Mouse (Mus musculus) MEL (cell line): ENCODE measurements around the gene Ezh1. TPM values are rescaled to one million over a fixed set of nuclear protein-coding genes. Genes with fewer than 3 reads are reported as not detected.

Experiments used
- DNase-seq: peaks from one replicate; pipeline ENCODE4 v3.0.0; 2011; ENCODE audit warnings: low read depth, low spot score
- H3K27ac ChIP-seq: 2 replicates; pipeline ENCODE4 v1.5.1; 2012; ENCODE audit warnings: low read depth, mild to moderate bottlenecking, control low read depth, low read length, moderate library complexity; ENCODE audit not compliant: control insufficient read depth
- H3K27me3 ChIP-seq, 2 experiments: fragments of 150-350 bp in 1 of 2; sonication (generic) in 1 of 2; 2 replicates each; pipeline ENCODE4 v1.6.1; 2012; ENCODE audit warnings: low read length in 2 of 2, mild to moderate bottlenecking in 2 of 2, improper control_type of control experiment in 1 of 2, moderate library complexity in 1 of 2; ENCODE audit not compliant: insufficient read depth in 2 of 2, control insufficient read depth in 1 of 2
- H3K36me3 ChIP-seq, 2 experiments: 2 replicates each; pipeline ENCODE4 v1.6.1; 2012 to 2014; ENCODE audit warnings: low read length in 2 of 2, improper control_type of control experiment in 1 of 2, inconsistent platforms in 1 of 2, mild to moderate bottlenecking in 1 of 2; ENCODE audit not compliant: insufficient read depth in 2 of 2, control insufficient read depth in 1 of 2
- H3K4me1 ChIP-seq, 2 experiments: fragments of 150-350 bp in 1 of 2; sonication (generic) in 1 of 2; 2 replicates each; pipeline ENCODE4 v1.6.1; 2012; ENCODE audit warnings: low read length in 2 of 2, improper control_type of control experiment in 1 of 2, mild to moderate bottlenecking in 1 of 2; ENCODE audit not compliant: insufficient read depth in 2 of 2, control insufficient read depth in 1 of 2
- H3K4me3 ChIP-seq, 2 experiments: fragments of 150-350 bp in 1 of 2; sonication (generic) in 1 of 2; 2 replicates each; pipeline ENCODE4 v1.5.1; 2012; ENCODE audit warnings: low read depth in 2 of 2, low read length in 2 of 2, mild to moderate bottlenecking in 2 of 2, moderate library complexity in 2 of 2, control low read depth in 1 of 2, improper control_type of control experiment in 1 of 2; ENCODE audit not compliant: control insufficient read depth in 1 of 2, insufficient read depth in 1 of 2
- H3K79me2 ChIP-seq: 2 replicates; pipeline ENCODE4 v1.6.1; 2012; ENCODE audit warnings: mild to moderate bottlenecking, low read length, moderate library complexity; ENCODE audit not compliant: control insufficient read depth, poor library complexity, insufficient read depth
- H3K9ac ChIP-seq: 2 replicates; pipeline ENCODE4 v1.6.1; 2012; ENCODE audit warnings: low read depth, mild to moderate bottlenecking, control low read depth, low read length, moderate library complexity; ENCODE audit not compliant: control insufficient read depth, poor library complexity, severe bottlenecking
- H3K9me3 ChIP-seq: fragments of 150-350 bp; sonication (generic); replicated peaks from 2 replicates; pipeline ENCODE4 v1.6.1; 2012; ENCODE audit warnings: mild to moderate bottlenecking, low read length, improper control_type of control experiment, moderate library complexity; ENCODE audit not compliant: insufficient read depth
- CHD2 ChIP-seq: IDR thresholded peaks from 2 replicates; pipeline ENCODE4 v1.6.1; 2011; ENCODE audit warnings: low read length, improper control_type of control experiment
- CTCF ChIP-seq, 3 experiments: IDR thresholded peaks in 2 of 3; conservative IDR thresholded peaks in 1 of 3; 2 replicates each; pipeline ENCODE4 v1.5.1; 2011 to 2012; ENCODE audit warnings: low read length in 3 of 3, low read depth in 2 of 3, mild to moderate bottlenecking in 2 of 3, improper control_type of control experiment in 1 of 3, inconsistent platforms in 1 of 3, mixed read lengths in 1 of 3, moderate library complexity in 1 of 3; ENCODE audit not compliant: control insufficient read depth in 1 of 3, insufficient read depth in 1 of 3, poor library complexity in 1 of 3, severe bottlenecking in 1 of 3
- E2F4 ChIP-seq: IDR thresholded peaks from 2 replicates; pipeline ENCODE4 v1.6.1; 2011; ENCODE audit warnings: low read depth, low read length, improper control_type of control experiment, borderline replicate concordance
- JUND ChIP-seq: IDR thresholded peaks from 2 replicates; pipeline ENCODE4 v1.6.1; 2011; ENCODE audit warnings: low read depth, mild to moderate bottlenecking, improper control_type of control experiment, low read length
- MAFK ChIP-seq: IDR thresholded peaks from 2 replicates; pipeline ENCODE4 v1.6.1; 2011; ENCODE audit warnings: low read depth, mild to moderate bottlenecking, low read length, improper control_type of control experiment, borderline replicate concordance
- MAX ChIP-seq: IDR thresholded peaks from 2 replicates; pipeline ENCODE4 v1.6.1; 2011; ENCODE audit warnings: low read length, improper control_type of control experiment
- MAZ ChIP-seq: IDR thresholded peaks from 2 replicates; pipeline ENCODE4 v1.6.1; 2012; ENCODE audit warnings: low read depth, mild to moderate bottlenecking, inconsistent platforms, low read length, improper control_type of control experiment
- MXI1 ChIP-seq: IDR thresholded peaks from 2 replicates; pipeline ENCODE4 v1.6.1; 2011; ENCODE audit warnings: mild to moderate bottlenecking, low read depth, low read length, improper control_type of control experiment
- MYB ChIP-seq: IDR thresholded peaks from 2 replicates; pipeline ENCODE4 v1.6.1; 2011; ENCODE audit warnings: mild to moderate bottlenecking, low read depth, low read length, improper control_type of control experiment
- NRF1 ChIP-seq: IDR thresholded peaks from 2 replicates; pipeline ENCODE4 v1.6.1; 2014; ENCODE audit warnings: low read depth, mild to moderate bottlenecking, inconsistent platforms, low read length, improper control_type of control experiment, moderate library complexity; ENCODE audit not compliant: poor library complexity, insufficient read depth, severe bottlenecking
- POLR2A ChIP-seq, 2 experiments: IDR thresholded peaks; 2 replicates each; pipeline ENCODE4 v1.6.1; 2011 to 2012; ENCODE audit warnings: low read length in 2 of 2, mild to moderate bottlenecking in 2 of 2, control low read depth in 1 of 2, improper control_type of control experiment in 1 of 2, low read depth in 1 of 2, moderate library complexity in 1 of 2; ENCODE audit not compliant: control insufficient read depth in 1 of 2, insufficient read depth in 1 of 2, poor library complexity in 1 of 2
- POLR2AphosphoS2 ChIP-seq: IDR thresholded peaks from 2 replicates; pipeline ENCODE4 v1.6.1; 2011; ENCODE audit warnings: low read length, improper control_type of control experiment
- POLR2AphosphoS5 ChIP-seq: IDR thresholded peaks from 2 replicates; pipeline ENCODE4 v1.6.1; 2012; ENCODE audit warnings: low read depth, borderline replicate concordance, mild to moderate bottlenecking, inconsistent platforms, low read length, moderate library complexity, mixed read lengths
- RAD21 ChIP-seq: IDR thresholded peaks from 2 replicates; pipeline ENCODE4 v1.6.1; 2011; ENCODE audit warnings: mild to moderate bottlenecking, low read depth, low read length, improper control_type of control experiment
- TAL1 ChIP-seq: IDR thresholded peaks from 2 replicates; pipeline ENCODE4 v1.6.1; 2012; ENCODE audit warnings: mild to moderate bottlenecking, inconsistent platforms, low read length, moderate library complexity, mixed read lengths
- TBP ChIP-seq: IDR thresholded peaks from 2 replicates; pipeline ENCODE4 v1.8.0; 2011; ENCODE audit warnings: low read depth, low read length, improper control_type of control experiment
- TCF12 ChIP-seq: IDR thresholded peaks from 2 replicates; pipeline ENCODE4 v1.6.1; 2014; ENCODE audit warnings: low read depth, mild to moderate bottlenecking, inconsistent platforms, low read length, improper control_type of control experiment, moderate library complexity
- UBTF ChIP-seq: IDR thresholded peaks from 2 replicates; pipeline ENCODE4 v1.6.1; 2012; ENCODE audit warnings: low read depth, mild to moderate bottlenecking, inconsistent platforms, low read length, improper control_type of control experiment, moderate library complexity, borderline replicate concordance; ENCODE audit not compliant: insufficient read depth
- USF1 ChIP-seq: IDR thresholded peaks from 2 replicates; pipeline ENCODE4 v1.6.1; 2014; ENCODE audit warnings: low read depth, mild to moderate bottlenecking, inconsistent platforms, low read length, improper control_type of control experiment, moderate library complexity
- ZMIZ1 ChIP-seq: IDR thresholded peaks from 2 replicates; pipeline ENCODE4 v1.6.1; 2012; ENCODE audit warnings: low read depth, mild to moderate bottlenecking, inconsistent platforms, low read length, improper control_type of control experiment, moderate library complexity
- ZNF384 ChIP-seq: IDR thresholded peaks from 2 replicates; pipeline ENCODE4 v1.6.1; 2012; ENCODE audit warnings: low read depth, mild to moderate bottlenecking, inconsistent platforms, low read length, improper control_type of control experiment
- polyA plus RNA-seq, 2 experiments: library from polyadenylated mRNA; stranded (reverse) in 1 of 2; unstranded in 1 of 2; fragments of >175 nt in 1 of 2; fragments of >200 nt in 1 of 2; gene quantifications; 2 replicates each; pipeline versions ENCODE4 v1.2.1 to v1.2.4; 2012; ENCODE audit warnings: low replicate concordance in 2 of 2, low read depth in 1 of 2; ENCODE audit not compliant: insufficient read length in 2 of 2, insufficient read depth in 1 of 2, missing spikeins in 1 of 2
- total RNA-seq: library from RNA; depleted of rRNA; stranded (reverse); fragments of 300-350 nt; gene quantifications from 2 replicates; pipeline ENCODE4 v1.2.3, GENCODE M21; 2012

Ezh1 gene
- total and polyA plus RNA-seq, 3 experiments = 5.0 to 8.4 TPM; not detected in 1

- TF ChIP-seq MAZ = peak; percentile 81
- peak; percentile 41; the same call in 1 of the 2 replicates for TF ChIP-seq CHD2
- no peak for TF ChIP-seq E2F4
- TF ChIP-seq JUND = no peak
- peak; percentile 96 for TF ChIP-seq TAL1
- TF ChIP-seq MXI1 = no peak
- peak; percentile 78; the same call in 1 of the 2 replicates for TF ChIP-seq MAFK
- no peak for TF ChIP-seq ZNF384
- no peak for TF ChIP-seq ZMIZ1
Measured at GRCm38 (mm10) chr11:101232010-101232839, 6.0 kb upstream of the Ezh1 start (continued).

- Histone ChIP-seq H3K4me1 (peaks cover 3 to 26% of the 10 kb centered on the region in 2 experiments; a peak in 3 of 4 replicates), H3K9ac (no peak overlapping the region), H3K27ac (no peak overlapping the region), H3K36me3 (peaks cover 0 to 14% of the 10 kb centered on the region in 2 experiments; a peak in 2 of 4 replicates), H3K4me3 (no peak overlapping the region), H3K79me2 (no peaks in the 10 kb centered on the region), H3K27me3 (peaks cover 0 to 4% of the 10 kb centered on the region in 2 experiments; a peak in 2 of 4 replicates), H3K9me3 (no peaks in the 10 kb centered on the region)
- DNase-seq = no peak
- no peak for TF ChIP-seq CTCF (IDR thresholded peaks at IDR 0.05 in 2 of 3, conservative IDR thresholded peaks at IDR 0.05 in 1 of 3; ENCODE audit: control insufficient read depth in 1 of 3, insufficient read depth in 1 of 3, low read depth in 2 of 3, low read length in 3 of 3, poor library complexity in 1 of 3, severe bottlenecking in 1 of 3)
- TF ChIP-seq RAD21 = no peak
- TF ChIP-seq MAZ = no peak
- TF ChIP-seq POLR2A (IDR thresholded peaks at IDR 0.05; ENCODE audit: control insufficient read depth in 1 of 2, insufficient read depth in 1 of 2, low read depth in 1 of 2, low read length in 2 of 2, poor library complexity in 1 of 2) = no peak
- no peak for TF ChIP-seq UBTF
- no peak for TF ChIP-seq TBP
- TF ChIP-seq E2F4 = no peak
- TF ChIP-seq TCF12 = no peak
Measured at GRCm38 (mm10) chr11:101230991-101231871, 5.0 kb upstream of the Ezh1 start.

- H3K79me2 ChIP-seq = peaks cover 5% of the 10 kb centered on the region; the same call in 1 of the 2 replicates
- H3K36me3 ChIP-seq = peaks cover 0 to 16% of the 10 kb centered on the region in 2 experiments; a peak in 2 of 4 replicates
- H3K4me3 ChIP-seq = no peak overlapping the region
- H3K4me1 ChIP-seq = peaks cover 3 to 26% of the 10 kb centered on the region in 2 experiments; a peak in 3 of 4 replicates
- peaks cover 0 to 4% of the 10 kb centered on the region in 2 experiments; a peak in 2 of 4 replicates for H3K27me3 ChIP-seq
- no peak for DNase-seq
- H3K9ac ChIP-seq = no peak overlapping the region
- no peaks in the 10 kb centered on the region for H3K9me3 ChIP-seq
- TF ChIP-seq POLR2A (IDR thresholded peaks at IDR 0.05; ENCODE audit: control insufficient read depth in 1 of 2, insufficient read depth in 1 of 2, low read depth in 1 of 2, low read length in 2 of 2, poor library complexity in 1 of 2) = no peak
- no peak for TF ChIP-seq MAX
- 0 out of 2 replicates have a peak, but pooled peaks have one; percentile 31 for TF ChIP-seq USF1
- no peak for TF ChIP-seq POLR2AphosphoS5
- no peak for TF ChIP-seq POLR2AphosphoS2
- TF ChIP-seq NRF1 = no peak
- TF ChIP-seq MYB = no peak
- H3K27ac ChIP-seq = no peak overlapping the region
Measured at GRCm38 (mm10) chr11:101230526-101230925, 4.3 kb upstream of the Ezh1 start.
